Mouse (Mus musculus): ENCODE measurements at regions not wholly inside any gene's neighbourhood (a gene's known extent, or its start where the extent isn't known, plus 50 kb on each side); places are given as distances from the start of the nearest gene placed in this dataset.

- no peak for DNase-seq (ENCODE audit: low spot score)
Observed at GRCm38 (mm10) chr10:96427407-96427806, 189.4 kb upstream of the Btg1 start.

- no peak for DNase-seq (ENCODE audit: low spot score)
Observed at GRCm38 (mm10) chr10:96430142-96430541, 186.7 kb upstream of the Btg1 start.

- DNase-seq (ENCODE audit: low spot score): no peak
Observed at GRCm38 (mm10) chr10:96435109-96435508, 181.7 kb upstream of the Btg1 start.

- DNase-seq (ENCODE audit: low spot score): no peak
Observed at GRCm38 (mm10) chr10:96438398-96439103, 178.3 kb upstream of the Btg1 start.

GRCm38 (mm10) chr10:96442165-96442564 lies 174.6 kb upstream of the Btg1 start:
- DNase-seq (ENCODE audit: low spot score): no peak

GRCm38 (mm10) chr10:96450266-96450665 lies 166.5 kb upstream of the Btg1 start:
- no peak for DNase-seq (ENCODE audit: low spot score)

GRCm38 (mm10) chr10:96454857-96455256 lies 161.9 kb upstream of the Btg1 start:
- no peak for DNase-seq (ENCODE audit: low spot score)

GRCm38 (mm10) chr10:96458551-96458950 lies 158.3 kb upstream of the Btg1 start:
- peak; percentile 11 for DNase-seq (ENCODE audit: low spot score)

GRCm38 (mm10) chr10:96459186-96459585 lies 157.6 kb upstream of the Btg1 start:
- DNase-seq (ENCODE audit: low spot score): peak; percentile 8

GRCm38 (mm10) chr10:96460151-96460550 lies 156.7 kb upstream of the Btg1 start:
- DNase-seq (ENCODE audit: low spot score): no peak

- DNase-seq (ENCODE audit: low spot score): peak; percentile 13
Observed at GRCm38 (mm10) chr10:96460617-96461338, 156.0 kb upstream of the Btg1 start.

- DNase-seq (ENCODE audit: low spot score): no peak
Observed at GRCm38 (mm10) chr10:96465967-96466366, 150.8 kb upstream of the Btg1 start.

GRCm38 (mm10) chr10:96466845-96467244 lies 150.0 kb upstream of the Btg1 start:
- no peak for DNase-seq (ENCODE audit: low spot score)

- no peak for DNase-seq (ENCODE audit: low spot score)
Observed at GRCm38 (mm10) chr10:96467661-96468060, 149.1 kb upstream of the Btg1 start.

GRCm38 (mm10) chr10:96471523-96471922 lies 145.3 kb upstream of the Btg1 start:
- no peak for DNase-seq (ENCODE audit: low spot score)

GRCm38 (mm10) chr10:96479350-96479749 lies 137.5 kb upstream of the Btg1 start:
- no peak for DNase-seq (ENCODE audit: low spot score)

GRCm38 (mm10) chr10:96479786-96480185 lies 137.0 kb upstream of the Btg1 start:
- DNase-seq (ENCODE audit: low spot score): peak; percentile 18

GRCm38 (mm10) chr10:96480453-96481324 lies 136.1 kb upstream of the Btg1 start:
- peak; percentile 15 for DNase-seq (ENCODE audit: low spot score)

GRCm38 (mm10) chr10:96481325-96481638 lies 135.5 kb upstream of the Btg1 start:
- DNase-seq (ENCODE audit: low spot score): no peak

GRCm38 (mm10) chr10:96486724-96487123 lies 130.1 kb upstream of the Btg1 start:
- no peak for DNase-seq (ENCODE audit: low spot score)

- DNase-seq (ENCODE audit: low spot score): no peak
Observed at GRCm38 (mm10) chr10:96493706-96494105, 123.1 kb upstream of the Btg1 start.

GRCm38 (mm10) chr10:96496700-96497099 lies 120.1 kb upstream of the Btg1 start:
- DNase-seq (ENCODE audit: low spot score): no peak

GRCm38 (mm10) chr10:96497482-96497881 lies 119.3 kb upstream of the Btg1 start:
- no peak for DNase-seq (ENCODE audit: low spot score)
